Mouse (Mus musculus) left cerebral cortex, adult 2 months (tissue): ENCODE results near the gene Slc25a1. TPM values are rescaled to one million over a fixed set of nuclear protein-coding genes. Genes with fewer than 3 reads are reported as not detected.

ENCODE experiments used
- DNase-seq, 2 experiments: peaks; one replicate each; pipeline ENCODE4 v3.0.0; 2021 to 2022; ENCODE audit warnings: low spot score in 2 of 2, mixed read lengths in 1 of 2; ENCODE audit errors: extremely low spot score in 1 of 2
- H3K27ac ChIP-seq: fragments of 200-600 bp; 2 replicates; pipeline ENCODE4 v1.8.1; 2022
- H3K4me3 ChIP-seq: fragments of 200-600 bp; 2 replicates; pipeline ENCODE4 v1.8.1; 2022
- CTCF ChIP-seq: fragments of 200-600 bp; IDR thresholded peaks from 2 replicates; pipeline ENCODE4 v1.8.1; 2022; ENCODE audit warnings: antibody characterized with exemption, mild to moderate bottlenecking, moderate library complexity
- intact Hi-C: fragments of 180-260 bp; cut with DNase I; formaldehyde crosslinking; loops from one replicate; pipeline ENCODE4 v1.15.1; 2025
- total RNA-seq, 2 experiments: library from RNA; stranded (reverse); gene quantifications; 2 replicates each; pipeline ENCODE4 v1.2.3; 2021

Gene Slc25a1
- total RNA-seq, 2 experiments from 2014 or later = 39.2 to 43.9 TPM

DNA sequence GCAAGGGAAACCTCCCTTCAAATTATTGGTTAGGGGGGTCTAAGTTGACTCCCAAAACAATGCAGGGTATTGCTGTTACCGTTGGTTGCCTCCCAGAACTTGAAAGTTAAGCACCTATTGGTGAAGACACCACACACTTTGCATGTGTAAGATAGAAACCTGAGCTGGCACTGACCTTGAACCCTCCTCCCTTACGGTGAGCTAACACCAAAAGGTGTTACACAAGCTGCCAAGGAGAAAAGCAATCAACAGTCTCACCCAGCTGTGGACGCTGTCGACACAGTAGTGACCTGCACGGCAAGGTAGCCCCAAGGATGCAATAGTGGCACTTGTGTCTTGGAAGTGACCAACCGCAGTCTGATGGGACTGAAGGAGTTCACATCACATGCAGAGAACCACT lies 43.9 kb downstream of the Slc25a1 start:
- no peak overlapping the region for H3K4me3 ChIP-seq
- TF ChIP-seq CTCF = no peak
- no peak for DNase-seq
- intact Hi-C loops = no loop called here
- no peak overlapping the region for H3K27ac ChIP-seq

DNA sequence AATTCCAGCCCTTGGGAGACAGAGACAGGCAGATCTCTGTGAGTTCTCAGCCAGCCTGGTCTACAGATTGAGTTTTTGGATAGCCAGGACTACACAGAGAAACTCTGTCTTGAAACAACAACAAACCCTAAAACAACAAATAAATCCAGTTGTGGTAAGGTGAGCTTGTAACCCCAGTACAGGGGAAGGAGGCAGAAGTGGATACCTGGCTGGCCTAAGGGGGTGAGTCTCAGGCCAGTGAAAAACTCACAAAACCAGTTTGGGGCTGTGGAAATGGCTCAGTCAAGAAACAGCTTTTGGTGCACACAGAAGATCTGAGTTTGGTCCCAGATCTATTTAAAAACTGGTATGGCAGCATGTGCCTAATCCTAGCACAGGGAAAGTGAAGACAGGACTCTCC lies 45.8 kb downstream of the Slc25a1 start:
- no peak for DNase-seq
- Histone ChIP-seq H3K27ac (no peak overlapping the region), H3K4me3 (no peak overlapping the region)
- TF ChIP-seq CTCF = no peak
- intact Hi-C loops = no loop called here

DNA sequence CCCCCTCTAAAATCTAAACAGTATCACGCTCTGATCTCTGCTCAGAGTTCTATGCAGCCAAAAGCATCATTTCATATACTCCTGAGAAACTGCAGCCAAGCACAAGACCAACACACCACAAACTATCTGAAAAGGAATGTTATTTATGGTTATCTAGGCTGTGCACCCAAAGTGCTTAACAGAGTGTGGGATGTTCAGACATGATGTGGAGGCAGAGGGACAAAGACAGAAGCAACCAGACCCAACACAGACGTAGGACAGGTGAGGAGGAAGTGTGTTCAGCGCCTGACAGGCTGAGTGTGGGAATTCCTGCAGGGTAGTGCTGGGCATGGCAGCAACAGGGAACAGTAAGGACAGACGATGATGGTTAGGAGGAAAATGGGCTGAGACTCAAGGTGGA lies 48.4 kb downstream of the Slc25a1 start:
- TF ChIP-seq CTCF = no peak
- 0 out of 2 replicates have a peak overlapping the region, but pooled peaks have one; percentile 26 for H3K27ac ChIP-seq
- no peak for DNase-seq
- no peak overlapping the region for H3K4me3 ChIP-seq
- intact Hi-C loops = no loop called here

DNA sequence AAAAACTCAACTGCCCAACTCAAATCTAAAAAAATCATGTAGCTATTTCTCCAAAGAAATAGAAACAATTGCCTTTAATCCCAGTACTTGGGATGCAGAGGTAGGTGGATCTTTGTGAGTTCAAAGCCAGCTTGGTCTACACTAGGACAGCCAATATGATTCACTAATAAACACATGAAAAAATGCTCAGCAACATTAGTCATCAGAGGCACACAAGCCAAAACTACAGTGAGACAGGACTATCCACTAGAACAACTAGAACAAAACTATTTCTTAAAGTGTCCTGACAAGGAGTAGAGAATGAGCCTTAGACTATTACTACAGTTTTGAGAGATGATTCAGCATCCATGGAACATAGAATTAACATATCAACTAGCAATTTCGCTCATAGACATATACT lies 51.9 kb downstream of the Slc25a1 start:
- Histone ChIP-seq H3K4me3 (no peak overlapping the region), H3K27ac (no peak overlapping the region)
- DNase-seq = no peak
- TF ChIP-seq CTCF = no peak
- intact Hi-C loops = no loop called here

Other genes with a start within 250 kb of the Slc25a1 start
- gene Med15, start 195.3 kb downstream of the Slc25a1 start, total RNA-seq = 10 to 100 TPM; 76.9 to 83.4 TPM
- 10 to 100 TPM; 84.9 to 86.0 TPM for gene Klhl22, start 168.6 kb downstream of the Slc25a1 start, total RNA-seq
- gene Scarf2, start 130.9 kb downstream of the Slc25a1 start, total RNA-seq = 1 to 10 TPM; 2.8 to 5.9 TPM
- 1 to 10 TPM; 3.4 to 4.1 TPM for gene B830017H08Rik, start 95.1 kb downstream of the Slc25a1 start, total RNA-seq
- gene Car15, start 89.9 kb downstream of the Slc25a1 start, total RNA-seq = 10 to 100 TPM; 12.2 to 16.4 TPM
- 1 to 10 TPM; 2.3 to 3.2 TPM for gene Gm20518, start 36.5 kb downstream of the Slc25a1 start, total RNA-seq
- gene Tssk1, start 34.0 kb downstream of the Slc25a1 start, total RNA-seq = not detected
- 10 to 100 TPM; 93.2 to 99.7 TPM for gene Dgcr2, start 29.7 kb downstream of the Slc25a1 start, total RNA-seq
- gene Tssk2, start 29.6 kb downstream of the Slc25a1 start, total RNA-seq = not detected
- gene Ess2, start 16.9 kb downstream of the Slc25a1 start, total RNA-seq = 10 to 100 TPM; 27.8 to 31.8 TPM
- gene Gsc2, start 13.2 kb downstream of the Slc25a1 start, total RNA-seq = not detected
- gene Vpreb2, start 52.2 kb upstream of the Slc25a1 start, total RNA-seq = not detected
- 10 to 100 TPM; 96.1 to 96.8 TPM for gene Dgcr6, start 124.6 kb upstream of the Slc25a1 start, total RNA-seq
- 10 to 100 TPM; 38.9 to 40.8 TPM for gene Prodh, start 162.0 kb upstream of the Slc25a1 start, total RNA-seq
- 100 to 1,000 TPM; 138 to 147 TPM for gene Rtn4r, start 199.4 kb upstream of the Slc25a1 start, total RNA-seq